Mouse (Mus musculus) telencephalon, adult 2 months (tissue): Measurements from ENCODE around the gene Trim14.
A peak's percentile ranks its signal among the peaks of the same experiment; 100 is the strongest.

ENCODE experiments used
- DNase-seq: peaks from one replicate; pipeline ENCODE4 v3.0.0-alpha.2; 2011; ENCODE audit warnings: low read depth, low spot score

Trim14 gene

DNA sequence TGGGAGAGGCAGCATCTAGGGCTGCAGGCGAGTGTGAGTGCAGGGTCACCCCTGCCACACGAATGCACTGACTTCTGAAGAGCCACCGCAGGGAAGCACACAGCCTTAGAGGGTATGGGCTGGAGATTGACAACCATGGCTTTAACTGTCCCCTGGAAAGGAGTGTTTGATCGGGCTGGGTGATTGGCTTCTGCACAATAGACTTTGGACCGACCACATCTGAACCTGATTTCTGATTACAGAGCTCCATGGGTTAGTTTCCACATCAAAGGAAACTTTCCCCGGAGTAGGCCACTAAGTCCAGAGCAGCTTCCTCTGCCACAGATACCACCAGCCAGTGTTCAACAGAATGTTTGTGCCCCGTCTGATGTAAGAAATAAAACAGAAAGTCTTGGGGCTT is 6.2 kb downstream of the Trim14 start:
- DNase-seq: no peak

DNA sequence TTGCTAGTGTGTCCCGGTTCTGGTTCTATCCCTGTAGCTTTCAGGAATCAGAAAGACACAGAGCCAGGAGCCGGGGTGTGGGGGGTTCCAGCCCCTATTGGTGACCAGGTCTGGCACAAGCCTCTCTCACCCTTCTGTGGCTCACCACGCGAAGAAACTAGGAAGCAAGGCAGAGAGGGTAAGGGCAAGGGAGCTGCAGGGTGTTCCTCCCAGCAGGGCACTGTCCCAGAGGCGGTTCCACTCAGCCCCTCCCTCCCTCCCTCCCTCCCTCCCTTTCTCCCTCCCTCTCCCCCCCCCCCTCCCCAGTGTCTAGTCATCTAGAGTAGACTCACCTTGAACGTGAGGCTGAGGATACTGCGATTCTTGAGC is 8.4 kb downstream of the Trim14 start:
- DNase-seq: no peak

DNA sequence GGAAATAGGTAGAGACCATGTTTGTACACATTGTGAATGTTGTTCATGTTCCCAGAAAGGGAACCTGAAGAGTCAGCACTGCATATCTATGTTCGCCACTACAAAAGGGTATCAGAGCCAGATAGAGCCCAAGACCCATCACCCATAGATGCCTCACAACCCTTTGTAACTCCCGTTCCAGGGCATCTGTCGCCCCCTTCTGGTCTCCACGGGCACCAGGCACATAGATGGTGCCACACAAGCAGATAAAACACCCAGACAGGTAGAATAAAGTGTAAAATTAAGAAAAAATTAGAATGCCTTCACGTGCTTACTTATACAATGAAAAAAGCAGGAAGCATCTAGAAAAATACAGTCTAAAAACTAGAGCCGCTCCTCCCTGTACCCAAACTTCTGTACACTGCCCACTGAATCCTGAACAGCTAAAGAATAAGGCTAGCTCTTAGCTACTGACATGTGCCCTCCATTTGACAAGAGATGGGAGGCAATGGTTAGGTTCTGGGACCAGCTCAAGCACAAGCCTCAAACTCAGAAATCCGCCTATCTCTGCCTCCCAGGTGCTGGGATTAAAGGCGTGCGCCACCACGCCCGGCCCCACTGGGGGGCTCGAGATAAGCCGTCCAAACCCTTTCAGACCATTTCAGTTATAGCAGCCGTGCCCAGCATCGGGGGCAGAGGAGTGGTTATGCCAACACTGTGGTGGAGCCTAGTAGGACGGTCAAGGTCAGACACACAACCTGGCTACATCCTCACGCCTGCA is 9.0 kb downstream of the Trim14 start:
- DNase-seq: no peak

DNA sequence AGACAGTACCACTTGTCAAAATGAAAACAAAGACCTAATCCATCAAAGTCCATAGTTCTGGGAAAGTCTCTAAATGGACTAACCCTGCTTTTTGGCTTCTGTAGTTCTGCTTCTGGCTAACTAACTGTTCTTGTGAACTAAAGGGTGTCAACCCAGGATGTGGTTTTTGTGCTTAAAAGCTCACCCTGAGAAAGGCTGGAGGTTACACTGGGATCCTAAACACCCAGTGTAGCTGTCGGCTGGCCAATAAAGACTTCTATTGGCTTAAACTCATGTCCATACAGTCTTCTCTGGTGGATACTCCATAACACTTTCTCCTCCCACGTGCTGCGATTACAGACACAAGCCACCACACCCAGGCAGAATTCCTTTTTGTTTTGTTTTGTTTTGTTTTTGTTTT is 9.7 kb downstream of the Trim14 start:
- no peak for DNase-seq

DNA sequence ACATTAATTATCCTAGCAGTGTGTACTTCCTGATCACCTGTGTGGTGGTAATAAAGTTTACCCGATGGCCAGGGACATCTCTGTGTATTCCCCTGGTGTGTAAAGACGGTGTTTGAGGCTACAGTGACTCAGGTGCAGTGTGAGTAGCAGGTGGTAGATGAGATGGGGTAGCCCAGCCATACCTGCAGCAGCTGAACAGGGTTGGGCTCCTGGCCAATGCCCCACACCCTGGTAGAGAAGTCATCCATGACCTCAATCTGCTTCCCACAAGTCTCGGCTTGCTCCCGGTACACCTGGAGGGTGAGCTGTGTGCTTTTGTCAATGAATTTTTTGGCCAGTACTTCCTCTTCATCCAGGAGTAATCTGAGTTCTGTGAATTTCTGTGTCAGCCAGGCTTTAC is 12.6 kb downstream of the Trim14 start:
- no peak for DNase-seq

- no peak for DNase-seq
These were observed 14.5 kb downstream of the Trim14 start for GRCm38 (mm10) chr4:46521457-46521856.

GRCm38 (mm10) chr4:46520491-46520890 is 15.4 kb downstream of the Trim14 start:
- DNase-seq: no peak

DNA sequence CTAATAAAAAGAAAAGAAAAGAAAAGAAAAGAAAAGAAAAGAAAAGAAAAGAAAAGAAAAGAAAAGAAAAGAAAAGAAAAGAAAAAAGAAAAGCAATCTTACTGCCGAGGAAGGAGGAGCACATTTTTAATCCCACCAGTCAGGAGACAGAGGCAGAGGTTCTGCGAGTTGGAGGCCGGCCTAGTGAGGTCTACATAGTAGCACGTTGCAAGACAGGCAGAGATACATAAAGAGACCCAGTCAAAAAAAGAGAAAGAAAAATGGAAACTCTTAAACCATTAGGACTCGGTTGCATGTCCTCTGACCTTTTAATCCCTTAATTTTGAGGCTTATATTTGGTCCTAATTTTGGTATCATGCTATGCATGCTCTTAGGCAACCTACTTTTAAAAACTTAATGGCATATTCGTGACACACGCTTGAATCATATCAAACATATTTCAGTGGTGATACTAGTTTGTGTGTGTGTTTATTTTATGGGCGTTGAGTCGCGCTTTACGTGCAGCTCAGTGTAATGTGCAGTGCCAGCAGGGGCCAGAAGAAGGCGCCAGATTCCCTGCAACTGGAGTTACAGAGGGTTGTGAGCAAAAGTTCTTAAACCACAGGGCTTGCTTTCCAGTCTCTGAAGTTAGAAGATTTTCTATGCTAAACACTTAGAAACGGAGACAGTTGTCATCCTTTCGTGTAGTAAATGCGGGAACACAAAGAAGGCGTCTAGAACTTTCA is 28.0 kb downstream of the Trim14 start:
- no peak for DNase-seq

GRCm38 (mm10) chr4:46506801-46507610 is 28.9 kb downstream of the Trim14 start:
- peak; percentile 79 for DNase-seq

DNA sequence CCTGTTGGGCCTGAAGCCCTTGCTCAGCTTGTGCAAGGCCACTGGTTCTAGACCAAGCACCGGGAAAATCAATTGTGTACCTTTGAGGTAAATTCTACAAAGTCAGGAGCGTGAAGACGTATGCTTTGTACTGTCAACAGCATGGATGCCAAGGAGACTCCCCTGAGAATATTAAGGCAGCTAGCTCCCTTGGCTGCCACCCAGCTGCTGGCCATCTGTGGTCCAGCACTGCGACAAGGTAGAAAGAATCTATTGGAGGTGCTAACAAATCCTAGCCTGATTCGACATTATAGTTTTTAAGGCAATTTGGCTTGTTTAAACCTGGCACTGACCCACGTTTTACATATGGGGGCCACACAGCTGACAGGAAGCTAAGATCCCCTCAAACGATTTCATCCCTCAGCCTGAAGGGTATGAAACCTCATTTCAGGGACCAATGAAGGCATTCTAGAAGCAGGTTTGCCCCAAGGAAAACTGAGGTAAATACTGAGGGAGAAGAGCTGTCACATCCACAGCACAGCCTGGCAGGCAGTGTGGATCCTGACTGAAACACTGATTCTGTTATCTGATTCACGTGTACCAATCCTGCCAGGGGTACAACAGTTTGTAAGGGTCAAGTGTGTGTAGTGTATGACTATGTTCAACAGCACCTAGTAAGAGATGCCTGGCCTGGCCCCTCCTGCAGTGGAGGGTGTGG is 30.4 kb downstream of the Trim14 start:
- no peak for DNase-seq

DNA sequence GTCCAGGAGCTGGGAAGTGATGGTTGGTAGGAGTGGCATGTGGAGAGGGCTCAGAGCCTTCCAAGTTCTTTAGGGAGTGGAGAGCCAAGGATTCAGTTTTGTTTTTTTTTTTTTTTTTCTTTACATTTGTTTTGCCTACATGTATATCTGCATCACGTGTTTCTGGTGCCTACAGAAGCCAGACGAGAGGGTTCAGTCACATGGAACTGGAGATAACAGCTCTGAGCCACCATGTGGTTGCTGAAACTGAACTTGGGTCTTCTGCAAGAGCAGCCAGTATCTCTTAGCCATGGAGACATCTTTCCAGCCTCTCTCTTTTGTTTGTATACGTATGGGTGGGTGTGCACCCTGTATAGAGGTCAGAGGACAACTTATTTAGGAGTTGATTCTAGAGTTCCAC is 32.1 kb downstream of the Trim14 start:
- no peak for DNase-seq

DNA sequence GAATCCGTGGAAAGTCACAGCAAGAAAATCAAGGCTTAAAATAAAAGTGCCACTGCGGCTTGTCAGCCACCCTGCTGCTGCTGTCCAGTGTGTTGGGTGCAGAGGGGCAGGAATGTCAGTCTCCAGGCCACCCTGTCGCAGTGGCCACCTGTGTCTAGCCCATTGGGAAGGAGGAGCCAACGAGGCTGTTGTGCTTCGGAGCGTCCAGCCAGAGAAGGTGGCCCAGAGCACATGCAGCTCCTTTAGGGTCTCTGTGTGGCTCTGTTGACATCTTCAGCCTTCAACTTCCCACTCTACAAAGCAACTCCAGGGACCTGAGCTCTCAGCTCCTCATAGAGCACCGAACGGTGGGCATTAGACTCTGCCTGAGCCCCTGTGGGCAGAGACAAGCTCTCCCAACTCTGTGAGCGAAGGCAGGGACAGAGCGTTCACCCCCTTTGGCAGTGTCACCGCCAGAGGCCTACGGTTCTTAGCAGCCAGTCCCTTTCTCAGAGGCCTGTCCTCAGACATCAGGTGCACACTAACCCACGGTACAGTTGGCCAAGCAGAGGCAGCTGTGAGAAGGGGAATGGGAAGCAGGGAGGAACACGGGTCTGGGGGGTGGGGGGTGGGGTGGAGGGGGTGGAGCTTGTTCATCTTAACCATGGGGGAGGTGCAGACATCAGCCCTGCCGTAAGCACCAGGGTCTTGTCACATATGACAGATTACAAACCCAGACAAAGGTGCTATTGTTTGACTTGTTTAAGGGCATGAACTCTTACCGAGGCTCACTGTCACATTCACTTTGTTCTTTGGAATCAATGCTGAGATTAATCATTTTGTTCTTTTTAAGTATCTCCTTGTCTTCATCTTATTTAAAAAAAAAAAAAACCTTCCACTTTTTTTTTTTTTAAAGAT is 33.1 kb downstream of the Trim14 start:
- no peak for DNase-seq

GRCm38 (mm10) chr4:46498976-46499375 is 37.0 kb downstream of the Trim14 start:
- DNase-seq: no peak

DNA sequence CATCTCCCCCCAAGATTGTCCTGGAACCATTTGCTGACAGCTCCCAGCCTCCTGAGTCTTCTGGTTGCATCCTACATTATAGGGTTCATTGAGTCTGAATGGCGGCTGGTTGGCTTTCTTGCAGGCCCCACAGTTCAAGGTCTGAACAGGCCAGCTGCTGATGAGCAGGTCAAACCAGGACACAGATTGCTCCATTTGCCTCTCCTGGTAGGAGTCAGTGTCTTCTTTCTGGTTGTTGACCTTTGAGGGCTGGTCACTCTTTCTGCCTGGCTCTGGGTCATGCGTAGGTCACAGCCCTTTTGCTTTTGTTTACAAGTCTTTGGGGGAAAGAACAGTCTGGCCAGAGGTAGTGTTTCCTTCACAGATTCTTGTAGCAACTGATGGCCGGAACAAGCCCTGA is 37.4 kb downstream of the Trim14 start:
- no peak for DNase-seq

DNA sequence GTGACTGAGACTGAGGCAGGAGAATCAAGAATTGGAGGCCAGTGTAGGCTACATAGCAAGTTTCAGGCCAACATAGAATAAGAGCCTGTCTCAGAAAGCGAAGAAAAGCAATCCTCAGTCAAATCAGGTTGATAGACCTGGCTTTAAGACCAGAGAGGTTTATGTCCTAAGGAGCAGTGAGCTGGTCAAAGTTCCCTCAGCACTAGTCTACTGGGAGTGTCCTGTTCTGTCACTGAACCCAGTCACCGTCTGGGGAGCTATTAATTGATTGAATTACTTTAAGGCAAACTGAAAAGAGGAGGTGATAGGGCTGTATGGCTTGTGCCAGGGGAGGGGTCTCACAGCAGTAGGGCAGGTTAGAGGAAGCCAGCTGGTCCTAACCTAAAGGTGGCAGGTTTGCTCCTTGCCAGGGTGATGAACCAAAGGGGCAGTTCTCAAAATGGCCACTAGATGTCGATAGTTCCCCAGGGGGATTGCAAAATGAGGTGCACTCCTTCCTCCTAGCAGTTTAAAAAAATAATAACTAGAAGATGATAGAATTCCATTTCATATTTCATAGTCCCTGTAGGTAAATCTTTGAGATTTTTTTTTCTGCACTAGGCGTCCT is 38.6 kb downstream of the Trim14 start:
- no peak for DNase-seq

DNA sequence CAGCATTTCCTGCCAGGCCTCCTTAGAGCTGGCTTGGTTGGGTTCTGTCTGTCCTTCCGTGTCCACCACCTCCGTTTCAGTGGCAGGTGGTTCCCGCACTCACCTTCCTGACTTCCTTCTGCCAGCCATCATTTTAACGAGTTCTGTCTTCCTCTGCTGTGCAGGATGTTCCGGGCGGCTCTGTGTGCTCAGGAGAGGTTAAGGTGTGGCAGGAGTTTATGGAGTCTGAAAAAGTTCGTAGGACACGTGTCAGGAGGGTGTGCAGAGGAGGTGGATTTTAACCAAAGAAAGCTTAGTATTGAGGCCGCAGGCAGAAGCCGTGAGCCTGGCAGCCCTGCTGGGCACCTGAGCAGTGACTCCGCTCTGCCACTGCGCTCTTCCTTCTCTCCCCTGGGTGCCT is 40.4 kb downstream of the Trim14 start:
- DNase-seq: no peak

- DNase-seq: no peak
These were observed 42.9 kb downstream of the Trim14 start for GRCm38 (mm10) chr4:46493071-46493470.

DNA sequence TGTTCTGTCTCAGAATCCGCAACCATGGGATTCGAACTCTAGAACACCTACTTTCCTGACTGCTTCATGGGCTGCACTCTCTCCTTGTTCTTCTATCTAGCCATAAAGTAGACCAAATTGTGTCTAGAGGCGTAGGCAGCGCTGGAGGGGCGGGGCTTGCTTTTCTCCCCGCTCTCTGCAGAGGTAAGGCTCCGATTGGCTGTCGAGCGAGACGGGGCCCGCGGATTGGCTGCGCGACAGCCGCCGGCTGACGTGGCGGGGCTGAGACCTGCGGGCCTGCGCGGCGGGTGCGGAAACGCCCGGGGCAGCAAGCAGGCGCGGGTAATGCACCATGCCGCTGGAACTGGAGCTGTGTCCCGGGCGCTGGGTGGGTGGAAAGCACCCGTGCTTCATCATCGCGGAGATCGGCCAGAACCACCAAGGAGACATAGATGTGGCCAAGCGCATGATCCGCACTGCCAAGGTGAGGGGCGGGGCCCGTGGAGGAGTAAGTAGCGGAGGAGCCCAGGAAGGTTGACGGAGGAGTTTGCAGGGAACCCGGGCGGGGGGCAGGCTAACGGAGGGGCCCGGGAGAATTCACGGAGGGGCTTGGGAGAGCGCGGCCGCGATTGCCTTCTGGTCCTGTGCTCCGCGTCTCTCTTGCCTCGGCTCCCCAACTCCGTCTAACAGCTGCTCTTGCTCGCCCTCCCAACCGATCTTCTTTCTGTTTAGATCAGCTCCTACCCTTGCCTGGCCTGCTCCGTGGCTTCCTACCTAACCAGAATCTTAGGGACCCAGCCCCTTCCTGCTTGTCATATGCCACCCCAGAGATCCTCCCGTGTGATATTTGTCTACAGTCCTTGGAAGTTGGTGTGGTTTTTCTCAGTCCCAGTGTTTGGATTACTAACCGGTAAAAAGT is 46.7 kb downstream of the Trim14 start, which contains the start of gene Nans:
TSS of gene Nans (plus strand) at position 221 of the 898 bp plus-strand sequence.
- DNase-seq: peak; percentile 92

DNA sequence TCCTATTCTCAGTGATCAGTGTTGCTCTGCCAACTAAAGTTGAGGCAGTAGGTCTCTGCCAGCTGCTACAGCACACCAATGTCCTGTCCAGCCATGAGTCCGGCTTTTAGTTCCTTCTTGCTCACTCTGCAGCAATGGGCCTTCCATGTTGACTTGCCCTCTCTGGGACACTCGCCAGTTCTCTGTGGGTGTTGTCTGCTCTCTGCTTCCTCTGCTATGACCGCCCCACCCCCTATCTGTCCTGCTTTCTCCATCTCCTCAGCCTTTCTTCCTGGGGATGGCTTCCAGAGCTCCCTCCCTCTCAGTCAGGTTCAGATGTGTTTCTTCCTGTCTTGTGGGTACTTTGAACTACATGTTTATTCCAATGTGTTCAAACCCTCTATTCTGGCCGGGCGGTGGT is 48.6 kb downstream of the Trim14 start:
- DNase-seq: no peak
